Mouse (Mus musculus) right cerebral cortex, postnatal 4 days (tissue): ENCODE data around the gene Btnl10.
A peak's percentile ranks its signal among the peaks of the same experiment; 100 is the strongest.

Experiments
- DNase-seq: peaks from one replicate; pipeline ENCODE4 v3.0.0-alpha.2; 2022

Gene Btnl10

GRCm38 (mm10) chr11:58959921-58960465 lies 42.3 kb downstream of the Btnl10 start:
- peak; percentile 74 for DNase-seq

- no peak for DNase-seq
Measured at GRCm38 (mm10) chr11:58961364-58962177, 43.9 kb downstream of the Btnl10 start.

- no peak for DNase-seq
Measured at GRCm38 (mm10) chr11:58963543-58963942, 45.8 kb downstream of the Btnl10 start.

GRCm38 (mm10) chr11:58964216-58964615 lies 46.5 kb downstream of the Btnl10 start:
- no peak for DNase-seq

- DNase-seq: no peak
Measured at GRCm38 (mm10) chr11:58965001-58965760, 47.5 kb downstream of the Btnl10 start.

- no peak for DNase-seq
Measured at GRCm38 (mm10) chr11:58967346-58967745, 49.6 kb downstream of the Btnl10 start.

- no peak for DNase-seq
Measured at GRCm38 (mm10) chr11:58968551-58968950, 50.8 kb downstream of the Btnl10 start.

- DNase-seq: no peak
Measured at GRCm38 (mm10) chr11:58969027-58969426, 51.3 kb downstream of the Btnl10 start.

GRCm38 (mm10) chr11:58969659-58970058 lies 52.0 kb downstream of the Btnl10 start:
- no peak for DNase-seq

GRCm38 (mm10) chr11:58970831-58971530 lies 53.3 kb downstream of the Btnl10 start:
- DNase-seq: no peak

- DNase-seq: no peak
Measured at GRCm38 (mm10) chr11:58971796-58972195, 54.1 kb downstream of the Btnl10 start.

GRCm38 (mm10) chr11:58974414-58974813 lies 56.7 kb downstream of the Btnl10 start:
- DNase-seq: no peak
